In genomic region chr6:141189701-141190100, GRCm38 (mm10) we compare ENCODE assay signal across 12 mouse cellular contexts.
"Had no signal": no experiment of that assay in that cellular context is flagged by ENCODE, and none has a peak within 500 bp of the region (broad histone marks: within the 10 kb centered on the region; RNA-seq: fewer than 3 reads in every experiment).

No protein-coding gene starts in this region.

- H3K9ac ChIP-seq: liver, embryonic 13.5 days; liver, postnatal 0 days; midbrain, embryonic 12.5 days; neural tube, embryonic 13.5 days had no signal

- H3K36me3 ChIP-seq: limb, embryonic 10.5 days; liver, embryonic 13.5 days; midbrain, embryonic 12.5 days; neural tube, embryonic 13.5 days had no signal

- H3K4me1 ChIP-seq: limb, embryonic 10.5 days; liver, embryonic 13.5 days; megakaryocyte, embryonic 14.5 days; midbrain, embryonic 12.5 days; neural tube, embryonic 13.5 days had no signal

- H3K27ac ChIP-seq: left cerebral cortex, adult 2 months; limb, embryonic 10.5 days; liver, embryonic 13.5 days; macrophage; midbrain, embryonic 12.5 days; neural tube, embryonic 13.5 days had no signal

- DNase-seq: liver, embryonic 13.5 days; liver, postnatal 0 days; lung, postnatal 14 days; retina, postnatal 1 day; right cerebral cortex, postnatal 4 days; thymus, postnatal 36 days had no signal

- H3K4me2 ChIP-seq: liver, embryonic 13.5 days; midbrain, embryonic 12.5 days; neural tube, embryonic 13.5 days had no signal

- H3K27me3 ChIP-seq: liver, embryonic 13.5 days; megakaryocyte, embryonic 14.5 days; midbrain, embryonic 12.5 days; neural tube, embryonic 13.5 days had no signal

- H3K4me3 ChIP-seq: left cerebral cortex, adult 2 months; limb, embryonic 10.5 days; liver, embryonic 13.5 days; megakaryocyte, embryonic 14.5 days; midbrain, embryonic 12.5 days; neural tube, embryonic 13.5 days had no signal

- H3K9me3 ChIP-seq: limb, embryonic 10.5 days; liver, embryonic 13.5 days; midbrain, embryonic 12.5 days; neural tube, embryonic 13.5 days had no signal
